Mouse (Mus musculus): ENCODE measurements around the gene Rnf130.

DNA sequence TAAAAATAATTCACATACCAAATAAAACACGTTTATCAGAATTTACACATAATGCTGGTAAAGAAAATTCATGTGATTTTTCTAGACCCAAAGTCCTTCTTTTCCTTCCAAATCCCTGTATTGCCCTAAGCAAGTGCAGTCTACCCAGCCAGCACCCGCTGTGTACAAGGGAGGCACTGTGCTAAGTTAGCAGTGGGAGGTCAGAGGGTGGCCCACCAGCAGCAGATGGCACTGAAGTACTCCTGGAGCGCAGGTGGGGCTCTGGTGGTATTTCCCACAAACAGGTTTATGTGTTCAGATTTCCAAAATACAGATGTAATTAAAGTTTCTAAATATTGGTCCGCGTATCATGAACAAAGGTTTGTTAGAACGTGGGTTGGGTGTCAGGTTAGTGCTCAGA lies 71.9 kb downstream of the Rnf130 start:
- TF ChIP-seq EP300 (IDR thresholded peaks at IDR 0.05) (no peak), CTCF (IDR thresholded peaks at IDR 0.05) (no peak)

Data from lung, postnatal 0 days (tissue).